Mouse (Mus musculus): Measurements from ENCODE around the gene Uhrf1.

GRCm38 (mm10) chr17:56303847-56304586 is 896 bp downstream of the Uhrf1 start:
- TF ChIP-seq CTCF (IDR thresholded peaks at IDR 0.05): no peak
- TF ChIP-seq EP300 (IDR thresholded peaks at IDR 0.05): no peak

All from lung, postnatal 0 days (tissue).